Mouse (Mus musculus): ENCODE measurements around the gene Cad. TPM values are rescaled to one million over a fixed set of nuclear protein-coding genes. Genes with fewer than 3 reads are reported as not detected.
"Not testable (repeated sequence)": the region's sequence is repeated elsewhere in the genome, so short reads cannot be mapped to it uniquely, and the experiment has no call there.

The Cad gene
- polyA plus RNA-seq, 1 experiment, result 64.9 TPM

DNA sequence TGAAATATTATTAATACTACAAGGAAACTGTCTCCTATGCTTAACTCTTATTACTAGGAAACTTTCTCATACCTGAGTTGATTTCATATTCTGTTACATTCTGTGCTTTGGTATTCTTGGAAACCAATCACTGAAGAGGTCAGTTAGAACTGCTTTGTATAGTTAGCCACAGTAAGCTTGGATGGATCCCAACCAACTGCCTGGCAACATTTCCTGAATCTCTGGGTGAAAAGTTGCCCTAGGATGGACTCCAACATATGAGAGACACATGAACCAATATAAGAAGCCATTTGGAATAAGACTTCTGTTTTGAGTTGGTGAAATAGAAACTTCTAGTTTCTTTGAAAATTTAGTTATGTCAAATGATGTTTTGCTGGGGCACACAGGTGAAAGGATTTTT is 29.9 kb upstream of the Cad start:
- TF ChIP-seq CEBPB (IDR thresholded peaks at IDR 0.05; ENCODE audit: low read depth) (no peak), USF1 (IDR thresholded peaks at IDR 0.05; ENCODE audit: low read depth) (no peak), MYOG (IDR thresholded peaks at IDR 0.05; ENCODE audit: control insufficient read depth, extremely low read depth, insufficient read length) (no peak), MAX (IDR thresholded peaks at IDR 0.05) (no peak), FOSL1 (IDR thresholded peaks at IDR 0.05; ENCODE audit: insufficient read depth, low read length, poor library complexity, severe bottlenecking) (no peak), CTCF (IDR thresholded peaks at IDR 0.05; ENCODE audit: control insufficient read depth, insufficient read depth, insufficient read length) (no peak), MYOD1 (IDR thresholded peaks at IDR 0.05; ENCODE audit: control insufficient read depth, insufficient read length, low read depth) (no peak)
- no peak overlapping the region for H3K4me3 ChIP-seq (ENCODE audit: insufficient read depth, poor library complexity, severe bottlenecking)
- H3K36me3 ChIP-seq (ENCODE audit: control insufficient read depth, insufficient read depth), result no peaks in the 10 kb centered on the region
- H3K79me3 ChIP-seq (ENCODE audit: low read depth), result no peaks in the 10 kb centered on the region
- H3ac ChIP-seq (ENCODE audit: control insufficient read depth, insufficient read length, low read depth), result no peak overlapping the region
- H3K27me3 ChIP-seq (ENCODE audit: control insufficient read depth, insufficient read depth, insufficient read length), result no peaks in the 10 kb centered on the region
- no peaks in the 10 kb centered on the region for H3K79me2 ChIP-seq (ENCODE audit: control insufficient read depth, insufficient read depth)

DNA sequence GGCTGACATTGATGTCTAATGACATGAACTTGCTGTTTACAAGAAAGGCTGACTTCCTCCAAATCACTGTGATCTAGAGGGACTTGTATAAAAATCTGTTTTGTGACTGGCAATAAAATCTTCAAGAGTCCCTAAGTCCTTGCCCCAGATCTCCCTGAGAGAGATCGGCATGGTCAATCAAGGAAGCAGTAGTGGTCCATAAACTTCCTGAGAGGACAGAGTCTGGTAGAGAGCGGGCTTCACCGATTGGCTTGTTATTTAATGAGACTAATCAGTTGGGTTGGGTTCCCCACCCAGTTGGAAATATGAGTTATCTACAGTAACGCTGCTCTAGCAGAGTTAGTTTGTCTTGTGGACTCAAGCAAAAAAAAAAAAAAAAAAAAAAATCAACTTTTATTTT is 23.7 kb upstream of the Cad start:
- H3K27me3 ChIP-seq (ENCODE audit: control insufficient read depth, insufficient read depth, insufficient read length), result no peaks in the 10 kb centered on the region
- H3K79me3 ChIP-seq (ENCODE audit: low read depth), result no peaks in the 10 kb centered on the region
- H3K36me3 ChIP-seq (ENCODE audit: control insufficient read depth, insufficient read depth), result peaks cover under 1% of the 10 kb centered on the region
- no peak overlapping the region for H3K4me3 ChIP-seq (ENCODE audit: insufficient read depth, poor library complexity, severe bottlenecking)
- no peaks in the 10 kb centered on the region for H3K79me2 ChIP-seq (ENCODE audit: control insufficient read depth, insufficient read depth)
- H3ac ChIP-seq (ENCODE audit: control insufficient read depth, insufficient read length, low read depth), result no peak overlapping the region
- TF ChIP-seq FOSL1 (IDR thresholded peaks at IDR 0.05; ENCODE audit: insufficient read depth, low read length, poor library complexity, severe bottlenecking) (no peak), MYOD1 (IDR thresholded peaks at IDR 0.05; ENCODE audit: control insufficient read depth, insufficient read length, low read depth) (no peak), CEBPB (IDR thresholded peaks at IDR 0.05; ENCODE audit: low read depth) (no peak)

- peaks cover 5% of the 10 kb centered on the region for H3K36me3 ChIP-seq (ENCODE audit: control insufficient read depth, insufficient read depth)
- H3K4me3 ChIP-seq (ENCODE audit: insufficient read depth, poor library complexity, severe bottlenecking), result no peak overlapping the region
- H3K79me2 ChIP-seq (ENCODE audit: control insufficient read depth, insufficient read depth), result no peaks in the 10 kb centered on the region
- no peaks in the 10 kb centered on the region for H3K79me3 ChIP-seq (ENCODE audit: low read depth)
- TF ChIP-seq MYOG (IDR thresholded peaks at IDR 0.05; ENCODE audit: control insufficient read depth, extremely low read depth, insufficient read length), result no peak
- TF ChIP-seq MYOD1 (IDR thresholded peaks at IDR 0.05; ENCODE audit: control insufficient read depth, insufficient read length, low read depth), result no peak
- TF ChIP-seq MAX (IDR thresholded peaks at IDR 0.05), result no peak
- no peak overlapping the region for H3ac ChIP-seq (ENCODE audit: control insufficient read depth, insufficient read length, low read depth)
- no peaks in the 10 kb centered on the region for H3K27me3 ChIP-seq (ENCODE audit: control insufficient read depth, insufficient read depth, insufficient read length)
Observed at GRCm38 (mm10) chr5:31031508-31031907, 23.1 kb upstream of the Cad start.

- Histone ChIP-seq H3K79me2 (ENCODE audit: control insufficient read depth, insufficient read depth) (no peaks in the 10 kb centered on the region), H3K79me3 (ENCODE audit: low read depth) (no peaks in the 10 kb centered on the region), H3K27me3 (ENCODE audit: control insufficient read depth, insufficient read depth, insufficient read length) (no peaks in the 10 kb centered on the region), H3K36me3 (ENCODE audit: control insufficient read depth, insufficient read depth) (peaks cover 8% of the 10 kb centered on the region), H3K4me3 (ENCODE audit: insufficient read depth, poor library complexity, severe bottlenecking) (no peak overlapping the region), H3ac (ENCODE audit: control insufficient read depth, insufficient read length, low read depth) (no peak overlapping the region)
- no peak for TF ChIP-seq MYOG (IDR thresholded peaks at IDR 0.05; ENCODE audit: control insufficient read depth, extremely low read depth, insufficient read length)
- TF ChIP-seq CEBPB (IDR thresholded peaks at IDR 0.05; ENCODE audit: low read depth), result no peak
- TF ChIP-seq MAX (IDR thresholded peaks at IDR 0.05), result no peak
- TF ChIP-seq MYOD1 (IDR thresholded peaks at IDR 0.05; ENCODE audit: control insufficient read depth, insufficient read length, low read depth), result no peak
- TF ChIP-seq USF1 (IDR thresholded peaks at IDR 0.05; ENCODE audit: low read depth), result no peak
- TF ChIP-seq FOSL1 (IDR thresholded peaks at IDR 0.05; ENCODE audit: insufficient read depth, low read length, poor library complexity, severe bottlenecking), result no peak
- no peak for TF ChIP-seq CTCF (IDR thresholded peaks at IDR 0.05; ENCODE audit: control insufficient read depth, insufficient read depth, insufficient read length)
Observed at GRCm38 (mm10) chr5:31034669-31035068, 19.9 kb upstream of the Cad start.

DNA sequence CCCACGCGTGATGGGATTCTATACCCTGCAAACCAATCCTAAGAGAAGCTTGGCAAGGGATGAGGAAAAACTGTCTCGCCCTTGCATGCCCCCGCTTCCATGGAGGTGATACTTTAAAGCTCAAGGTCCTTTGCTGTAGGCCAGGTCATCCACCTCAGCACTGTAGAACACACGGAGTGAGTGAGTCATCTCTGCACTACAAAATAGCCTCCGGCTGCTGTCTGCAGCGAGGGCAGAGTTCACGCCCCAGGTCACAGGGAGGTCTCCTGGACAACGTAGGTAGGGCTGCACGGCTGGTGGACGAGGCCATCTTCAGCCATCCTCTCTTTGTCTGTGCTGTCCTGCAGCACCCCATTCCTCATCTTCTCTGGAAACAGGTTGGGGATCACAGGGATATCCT is 18.0 kb upstream of the Cad start:
- not testable (repeated sequence) for H3K4me3 ChIP-seq (ENCODE audit: insufficient read depth, poor library complexity, severe bottlenecking)

DNA sequence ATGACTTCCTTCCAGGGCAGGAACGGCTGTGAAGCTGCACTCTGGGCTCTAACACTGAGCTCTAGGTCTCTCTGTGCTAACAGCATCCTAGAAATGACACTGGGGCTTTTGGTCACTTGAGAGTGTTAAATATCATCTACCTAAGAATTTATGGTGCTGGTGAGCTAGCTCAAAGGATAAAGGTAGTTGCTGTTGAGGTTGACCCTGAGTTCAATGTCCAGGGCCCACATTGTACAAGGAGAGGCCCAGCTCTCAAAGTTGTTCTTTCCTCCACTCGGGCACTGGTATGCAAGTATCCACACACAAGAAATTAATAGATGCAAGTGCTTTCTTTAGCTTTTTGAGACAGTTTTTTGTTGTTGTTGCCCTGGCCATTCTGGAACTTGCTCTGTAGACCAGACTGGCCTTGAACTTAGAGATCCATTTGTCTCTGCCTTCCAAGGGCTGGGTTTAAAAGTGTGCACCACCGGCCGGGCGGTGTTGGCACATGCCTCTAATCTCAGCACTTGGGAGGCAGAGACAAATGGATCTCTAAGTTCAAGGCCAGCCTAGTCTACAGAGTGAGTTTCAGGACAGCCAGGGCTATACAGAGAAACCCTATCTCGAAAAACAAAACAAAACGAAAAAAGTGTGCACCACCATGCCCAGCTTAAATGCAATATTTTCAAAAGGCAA is 16.3 kb upstream of the Cad start:
- H3K27me3 ChIP-seq (ENCODE audit: control insufficient read depth, insufficient read depth, insufficient read length), result no peaks in the 10 kb centered on the region
- no peak for TF ChIP-seq CEBPB (IDR thresholded peaks at IDR 0.05; ENCODE audit: low read depth)
- no peak for TF ChIP-seq MYOD1 (IDR thresholded peaks at IDR 0.05; ENCODE audit: control insufficient read depth, insufficient read length, low read depth)
- TF ChIP-seq MAX (IDR thresholded peaks at IDR 0.05), result no peak

More for the DNA sequence above, 18.0 kb upstream of the Cad start:
- H3K79me3 ChIP-seq (ENCODE audit: low read depth); H3ac ChIP-seq (ENCODE audit: control insufficient read depth, insufficient read length, low read depth); H3K79me2 ChIP-seq (ENCODE audit: control insufficient read depth, insufficient read depth); H3K27me3 ChIP-seq (ENCODE audit: control insufficient read depth, insufficient read depth, insufficient read length): not testable (repeated sequence)
- peaks cover 13% of the 10 kb centered on the region for H3K36me3 ChIP-seq (ENCODE audit: control insufficient read depth, insufficient read depth)

More for the DNA sequence above, 16.3 kb upstream of the Cad start:
- no peaks in the 10 kb centered on the region for H3K79me2 ChIP-seq (ENCODE audit: control insufficient read depth, insufficient read depth)
- H3K4me3 ChIP-seq (ENCODE audit: insufficient read depth, poor library complexity, severe bottlenecking), result no peak overlapping the region
- H3ac ChIP-seq (ENCODE audit: control insufficient read depth, insufficient read length, low read depth), result no peak overlapping the region
- H3K36me3 ChIP-seq (ENCODE audit: control insufficient read depth, insufficient read depth), result peaks cover 13% of the 10 kb centered on the region
- H3K79me3 ChIP-seq (ENCODE audit: low read depth), result no peaks in the 10 kb centered on the region

Measured in C2C12 (cell line).